Mouse (Mus musculus) right cerebral cortex, adult 2 months (tissue): ENCODE measurements at regions not wholly inside any gene's neighbourhood (a gene's known extent, or its start where the extent isn't known, plus 50 kb on each side); places are given as distances from the start of the nearest gene placed in this dataset.

ENCODE experiments used
- DNase-seq, 2 experiments: peaks; one replicate each; pipeline ENCODE4 v3.0.0; 2021 to 2022; ENCODE audit warnings: low spot score in 2 of 2

DNA sequence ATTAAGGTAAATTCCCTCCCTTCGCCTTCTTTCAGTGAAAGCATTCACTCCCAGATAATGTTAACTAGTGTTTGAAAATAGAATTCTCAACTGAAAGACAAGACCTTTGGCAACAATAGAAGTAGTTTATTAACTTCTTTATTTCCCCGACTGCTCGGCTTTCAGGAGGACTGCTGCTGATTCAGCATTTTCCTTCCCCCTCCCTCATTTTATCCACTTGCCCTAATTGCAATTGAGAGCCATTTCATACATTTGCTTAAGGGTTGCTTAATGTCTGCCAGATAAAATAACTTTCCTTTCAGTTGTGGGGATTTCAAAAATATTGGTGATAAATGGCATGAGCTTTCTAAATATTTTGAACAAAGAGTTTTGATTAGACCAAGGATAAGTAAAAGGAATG lies 744.5 kb downstream of the Brinp3 start:
- no peak for DNase-seq

GRCm38 (mm10) chr1:147273324-147273723 lies 778.8 kb downstream of the Brinp3 start:
- no peak for DNase-seq

- no peak for DNase-seq
Observed at GRCm38 (mm10) chr1:147291119-147291518, 796.6 kb downstream of the Brinp3 start.

GRCm38 (mm10) chr1:147309246-147309645 lies 814.7 kb downstream of the Brinp3 start:
- peak; percentile 5 to 8 for DNase-seq

- peak; percentile 55 to 60 for DNase-seq
Observed at GRCm38 (mm10) chr1:147343276-147343953, 848.9 kb downstream of the Brinp3 start.

- DNase-seq: no peak
Observed at GRCm38 (mm10) chr1:147344027-147344426, 849.5 kb downstream of the Brinp3 start.
